Mouse (Mus musculus): ENCODE measurements around the gene Gpc3. TPM values are rescaled to one million over a fixed set of nuclear protein-coding genes. Genes with fewer than 3 reads are reported as not detected.

The Gpc3 gene
- polyA plus RNA-seq, 1 experiment = not detected

- TF ChIP-seq TCF3 (IDR thresholded peaks at IDR 0.05; ENCODE audit: insufficient read length, low read depth) (no peak), MYOG (IDR thresholded peaks at IDR 0.05; ENCODE audit: control insufficient read depth in 1 of 3, insufficient read depth in 1 of 3, insufficient read length in 2 of 3, low read depth in 2 of 3) (no peak), MAX (IDR thresholded peaks at IDR 0.05; ENCODE audit: low read depth) (no peak), E2F4 (IDR thresholded peaks at IDR 0.05; ENCODE audit: insufficient read depth) (no peak), TCF12 (IDR thresholded peaks at IDR 0.05; ENCODE audit: insufficient read depth, poor library complexity, severe bottlenecking) (no peak), SRF (IDR thresholded peaks at IDR 0.05; ENCODE audit: control insufficient read depth, insufficient read length, low read depth) (no peak)
- no peak overlapping the region for H3K4me2 ChIP-seq (ENCODE audit: low read depth)
These were observed 188.1 kb downstream of the Gpc3 start for GRCm38 (mm10) chrX:52425605-52426004.

GRCm38 (mm10) chrX:52419850-52420249, 193.9 kb downstream of the Gpc3 start:
- TF ChIP-seq E2F4 (IDR thresholded peaks at IDR 0.05; ENCODE audit: insufficient read depth) (no peak), CEBPB (IDR thresholded peaks at IDR 0.05; ENCODE audit: insufficient read depth, poor library complexity, severe bottlenecking) (no peak), POLR2AphosphoS2 (IDR thresholded peaks at IDR 0.05; ENCODE audit: insufficient read length, low read depth) (no peak), TCF12 (IDR thresholded peaks at IDR 0.05; ENCODE audit: insufficient read depth, poor library complexity, severe bottlenecking) (no peak), SRF (IDR thresholded peaks at IDR 0.05; ENCODE audit: control insufficient read depth, insufficient read length, low read depth) (no peak), MYOD1 (IDR thresholded peaks at IDR 0.05; ENCODE audit: control insufficient read depth in 1 of 3, insufficient read length in 2 of 3, low read depth in 2 of 3) (no peak), TCF3 (IDR thresholded peaks at IDR 0.05; ENCODE audit: insufficient read length, low read depth) (no peak), USF1 (IDR thresholded peaks at IDR 0.05; ENCODE audit: low read depth) (no peak), POLR2A (IDR thresholded peaks at IDR 0.05; ENCODE audit: insufficient read length, low read depth) (no peak), MYOG (IDR thresholded peaks at IDR 0.05; ENCODE audit: control insufficient read depth in 1 of 3, insufficient read depth in 1 of 3, insufficient read length in 2 of 3, low read depth in 2 of 3) (no peak)
- Histone ChIP-seq H3K4me2 (ENCODE audit: low read depth) (no peak overlapping the region), H3K4me3 (no peak overlapping the region), H3K79me2 (ENCODE audit: control insufficient read depth, insufficient read depth) (no peaks in the 10 kb centered on the region), H3K27me3 (ENCODE audit: control insufficient read depth, insufficient read depth, insufficient read length) (no peaks in the 10 kb centered on the region), H3K36me3 (ENCODE audit: control insufficient read depth, insufficient read depth) (no peaks in the 10 kb centered on the region), H3ac (ENCODE audit: control insufficient read depth, insufficient read length) (no peak overlapping the region)

More at GRCm38 (mm10) chrX:52425605-52426004, 188.1 kb downstream of the Gpc3 start:
- Histone ChIP-seq H3K4me3 (no peak overlapping the region), H3K27me3 (ENCODE audit: control insufficient read depth, insufficient read depth, insufficient read length) (no peaks in the 10 kb centered on the region), H3K36me3 (ENCODE audit: control insufficient read depth, insufficient read depth) (no peaks in the 10 kb centered on the region), H3K79me2 (ENCODE audit: control insufficient read depth, insufficient read depth) (no peaks in the 10 kb centered on the region), H3ac (ENCODE audit: control insufficient read depth, insufficient read length) (no peak overlapping the region)

GRCm38 (mm10) chrX:52412936-52413335, 200.8 kb downstream of the Gpc3 start:
- Histone ChIP-seq H3K27me3 (ENCODE audit: control insufficient read depth, insufficient read depth, insufficient read length) (no peaks in the 10 kb centered on the region), H3K4me3 (no peak overlapping the region), H3K4me2 (ENCODE audit: low read depth) (no peak overlapping the region), H3ac (ENCODE audit: control insufficient read depth, insufficient read length) (no peak overlapping the region), H3K36me3 (ENCODE audit: control insufficient read depth, insufficient read depth) (no peaks in the 10 kb centered on the region), H3K79me2 (ENCODE audit: control insufficient read depth, insufficient read depth) (no peaks in the 10 kb centered on the region)
- TF ChIP-seq E2F4 (IDR thresholded peaks at IDR 0.05; ENCODE audit: insufficient read depth) (no peak), MYOG (IDR thresholded peaks at IDR 0.05; ENCODE audit: control insufficient read depth in 1 of 3, insufficient read depth in 1 of 3, insufficient read length in 2 of 3, low read depth in 2 of 3) (no peak), TCF3 (IDR thresholded peaks at IDR 0.05; ENCODE audit: insufficient read length, low read depth) (no peak), CEBPB (IDR thresholded peaks at IDR 0.05; ENCODE audit: insufficient read depth, poor library complexity, severe bottlenecking) (no peak), SRF (IDR thresholded peaks at IDR 0.05; ENCODE audit: control insufficient read depth, insufficient read length, low read depth) (no peak), MYOD1 (IDR thresholded peaks at IDR 0.05; ENCODE audit: control insufficient read depth in 1 of 3, insufficient read length in 2 of 3, low read depth in 2 of 3) (no peak), REST (IDR thresholded peaks at IDR 0.05; ENCODE audit: insufficient read depth, insufficient read length) (no peak), USF1 (IDR thresholded peaks at IDR 0.05; ENCODE audit: low read depth) (no peak), POLR2A (IDR thresholded peaks at IDR 0.05; ENCODE audit: insufficient read length, low read depth) (no peak), POLR2AphosphoS2 (IDR thresholded peaks at IDR 0.05; ENCODE audit: insufficient read length, low read depth) (no peak), MAX (IDR thresholded peaks at IDR 0.05; ENCODE audit: low read depth) (no peak), TCF12 (IDR thresholded peaks at IDR 0.05; ENCODE audit: insufficient read depth, poor library complexity, severe bottlenecking) (no peak)

- H3K4me3 ChIP-seq = no peak overlapping the region
- H3K27me3 ChIP-seq (ENCODE audit: control insufficient read depth, insufficient read depth, insufficient read length) = no peaks in the 10 kb centered on the region
- no peak overlapping the region for H3K4me2 ChIP-seq (ENCODE audit: low read depth)
- H3K36me3 ChIP-seq (ENCODE audit: control insufficient read depth, insufficient read depth) = no peaks in the 10 kb centered on the region
- H3ac ChIP-seq (ENCODE audit: control insufficient read depth, insufficient read length) = no peak overlapping the region
- TF ChIP-seq REST (IDR thresholded peaks at IDR 0.05; ENCODE audit: insufficient read depth, insufficient read length) (no peak), POLR2A (IDR thresholded peaks at IDR 0.05; ENCODE audit: insufficient read length, low read depth) (no peak), E2F4 (IDR thresholded peaks at IDR 0.05; ENCODE audit: insufficient read depth) (no peak), USF1 (IDR thresholded peaks at IDR 0.05; ENCODE audit: low read depth) (no peak), MAX (IDR thresholded peaks at IDR 0.05; ENCODE audit: low read depth) (no peak), TCF12 (IDR thresholded peaks at IDR 0.05; ENCODE audit: insufficient read depth, poor library complexity, severe bottlenecking) (no peak), TCF3 (IDR thresholded peaks at IDR 0.05; ENCODE audit: insufficient read length, low read depth) (no peak), POLR2AphosphoS2 (IDR thresholded peaks at IDR 0.05; ENCODE audit: insufficient read length, low read depth) (no peak), MYOD1 (IDR thresholded peaks at IDR 0.05; ENCODE audit: control insufficient read depth in 1 of 3, insufficient read length in 2 of 3, low read depth in 2 of 3) (no peak), CEBPB (IDR thresholded peaks at IDR 0.05; ENCODE audit: insufficient read depth, poor library complexity, severe bottlenecking) (no peak), SRF (IDR thresholded peaks at IDR 0.05; ENCODE audit: control insufficient read depth, insufficient read length, low read depth) (no peak), MYOG (IDR thresholded peaks at IDR 0.05; ENCODE audit: control insufficient read depth in 1 of 3, insufficient read depth in 1 of 3, insufficient read length in 2 of 3, low read depth in 2 of 3) (no peak)
- H3K79me2 ChIP-seq (ENCODE audit: control insufficient read depth, insufficient read depth) = no peaks in the 10 kb centered on the region
These were observed 212.6 kb downstream of the Gpc3 start for GRCm38 (mm10) chrX:52401188-52401587.

- Histone ChIP-seq H3K36me3 (ENCODE audit: control insufficient read depth, insufficient read depth) (no peaks in the 10 kb centered on the region), H3K79me2 (ENCODE audit: control insufficient read depth, insufficient read depth) (no peaks in the 10 kb centered on the region), H3K27me3 (ENCODE audit: control insufficient read depth, insufficient read depth, insufficient read length) (no peaks in the 10 kb centered on the region), H3ac (ENCODE audit: control insufficient read depth, insufficient read length) (no peak overlapping the region), H3K4me3 (no peak overlapping the region), H3K4me2 (ENCODE audit: low read depth) (no peak overlapping the region)
- no peak for TF ChIP-seq SRF (IDR thresholded peaks at IDR 0.05; ENCODE audit: control insufficient read depth, insufficient read length, low read depth)
- no peak for TF ChIP-seq MYOD1 (IDR thresholded peaks at IDR 0.05; ENCODE audit: control insufficient read depth in 1 of 3, insufficient read length in 2 of 3, low read depth in 2 of 3)
- no peak for TF ChIP-seq MYOG (IDR thresholded peaks at IDR 0.05; ENCODE audit: control insufficient read depth in 1 of 3, insufficient read depth in 1 of 3, insufficient read length in 2 of 3, low read depth in 2 of 3)
- TF ChIP-seq E2F4 (IDR thresholded peaks at IDR 0.05; ENCODE audit: insufficient read depth) = no peak
- TF ChIP-seq TCF3 (IDR thresholded peaks at IDR 0.05; ENCODE audit: insufficient read length, low read depth) = no peak
- TF ChIP-seq POLR2AphosphoS2 (IDR thresholded peaks at IDR 0.05; ENCODE audit: insufficient read length, low read depth) = no peak
- no peak for TF ChIP-seq TCF12 (IDR thresholded peaks at IDR 0.05; ENCODE audit: insufficient read depth, poor library complexity, severe bottlenecking)
- no peak for TF ChIP-seq CEBPB (IDR thresholded peaks at IDR 0.05; ENCODE audit: insufficient read depth, poor library complexity, severe bottlenecking)
- no peak for TF ChIP-seq MAX (IDR thresholded peaks at IDR 0.05; ENCODE audit: low read depth)
- no peak for TF ChIP-seq REST (IDR thresholded peaks at IDR 0.05; ENCODE audit: insufficient read depth, insufficient read length)
- TF ChIP-seq POLR2A (IDR thresholded peaks at IDR 0.05; ENCODE audit: insufficient read length, low read depth) = no peak
- TF ChIP-seq USF1 (IDR thresholded peaks at IDR 0.05; ENCODE audit: low read depth) = no peak
These were observed 238.6 kb downstream of the Gpc3 start for GRCm38 (mm10) chrX:52375129-52375528.
